Mouse (Mus musculus) testis, adult 2 months (tissue): Measurements from ENCODE around the gene Mia.

Experiments used
- CTCF ChIP-seq: fragments of 200-500 bp; IDR thresholded peaks from 2 replicates; pipeline ENCODE4 v1.5.1; 2012; ENCODE audit warnings: low read depth, mild to moderate bottlenecking, inconsistent platforms, low read length, moderate library complexity; ENCODE audit not compliant: control insufficient read depth, insufficient read depth, insufficient replicate concordance
- POLR2A ChIP-seq: fragments of 200-500 bp; IDR thresholded peaks from 2 replicates; pipeline ENCODE4 v1.6.1; 2012; ENCODE audit warnings: low read depth, mild to moderate bottlenecking, inconsistent platforms, low read length, moderate library complexity; ENCODE audit not compliant: control insufficient read depth

DNA sequence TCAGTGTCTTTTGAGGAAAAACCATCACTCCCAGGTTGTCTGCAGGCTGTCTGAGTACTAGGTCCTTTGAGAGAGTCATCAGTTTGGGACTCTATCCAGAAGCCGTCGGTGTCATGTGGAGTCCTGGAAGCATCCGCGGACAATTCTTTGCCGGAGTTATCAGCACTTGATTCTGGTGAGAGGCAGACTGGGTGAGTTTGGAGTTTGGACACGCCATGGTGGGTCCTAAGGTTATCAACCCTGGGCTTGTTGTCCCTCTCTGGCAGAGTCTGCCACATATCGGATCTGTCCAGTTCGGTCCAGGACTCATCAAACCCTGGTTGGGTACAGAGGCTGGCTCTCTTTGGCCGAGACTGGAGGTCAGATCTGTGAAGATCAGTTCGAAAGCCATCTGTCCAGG, 46.7 kb upstream of the Mia start:
- TF ChIP-seq CTCF = no peak
- TF ChIP-seq POLR2A = no peak
